Mouse (Mus musculus) E14TG2a.4 (cell line): ENCODE measurements around the gene Slc29a3.

ENCODE experiments used
- H3K27me3 ChIP-seq: 2 replicates; pipeline ENCODE4 v1.6.1; 2014; ENCODE audit warnings: low read length, control low read depth; ENCODE audit not compliant: insufficient read depth
- H3K36me3 ChIP-seq: 2 replicates; pipeline ENCODE4 v1.6.1; 2014; ENCODE audit warnings: low read length, control low read depth; ENCODE audit not compliant: insufficient read depth
- H3K4me1 ChIP-seq: replicated peaks from 2 replicates; pipeline ENCODE4 v1.6.1; 2014; ENCODE audit warnings: low read depth, low read length, control low read depth
- H3K4me3 ChIP-seq: replicated peaks from 2 replicates; pipeline ENCODE4 v1.5.1; 2014; ENCODE audit warnings: mild to moderate bottlenecking, low read length
- H3K9me3 ChIP-seq: 2 replicates; pipeline ENCODE4 v1.6.1; 2014; ENCODE audit warnings: low read length, control low read depth
- CTCF ChIP-seq: conservative IDR thresholded peaks from 2 replicates; pipeline ENCODE4 v1.5.1; 2014; ENCODE audit warnings: low read length
- NANOG ChIP-seq: IDR thresholded peaks from 2 replicates; pipeline ENCODE4 v1.6.1; 2014; ENCODE audit warnings: borderline replicate concordance, low read length, mixed read lengths
- POU5F1 ChIP-seq: IDR thresholded peaks from 2 replicates; pipeline ENCODE4 v1.6.1; 2014; ENCODE audit warnings: low read length, borderline replicate concordance

Gene Slc29a3

GRCm38 (mm10) chr10:60775473-60775872, 22.9 kb upstream of the Slc29a3 start:
- peaks cover 70% of the 10 kb centered on the region for H3K4me1 ChIP-seq
- H3K27me3 ChIP-seq = peaks cover 27% of the 10 kb centered on the region
- peaks cover 14% of the 10 kb centered on the region for H3K36me3 ChIP-seq
- no peak for TF ChIP-seq NANOG
- peak; percentile 94 for TF ChIP-seq CTCF
- no peak for TF ChIP-seq POU5F1
- peak overlapping the region; percentile 72; the same call in 1 of the 2 replicates for H3K4me3 ChIP-seq
- no peaks in the 10 kb centered on the region for H3K9me3 ChIP-seq

GRCm38 (mm10) chr10:60774616-60775015, 22.0 kb upstream of the Slc29a3 start:
- Histone ChIP-seq H3K27me3 (peaks cover 20% of the 10 kb centered on the region), H3K4me3 (peak overlapping the region; percentile 72), H3K36me3 (peaks cover 14% of the 10 kb centered on the region), H3K4me1 (peaks cover 63% of the 10 kb centered on the region), H3K9me3 (no peaks in the 10 kb centered on the region)
- TF ChIP-seq CTCF (peak; percentile 33), NANOG (no peak)

GRCm38 (mm10) chr10:60770855-60771254, 18.3 kb upstream of the Slc29a3 start:
- H3K27me3 ChIP-seq = peaks cover 13% of the 10 kb centered on the region
- no peak overlapping the region for H3K4me3 ChIP-seq
- H3K4me1 ChIP-seq = peaks cover 73% of the 10 kb centered on the region
- peaks cover 23% of the 10 kb centered on the region for H3K36me3 ChIP-seq
- no peaks in the 10 kb centered on the region for H3K9me3 ChIP-seq
- TF ChIP-seq NANOG (no peak), CTCF (no peak), POU5F1 (no peak)

GRCm38 (mm10) chr10:60768614-60769013, 16.0 kb upstream of the Slc29a3 start:
- H3K9me3 ChIP-seq = no peaks in the 10 kb centered on the region
- TF ChIP-seq NANOG = no peak
- no peak for TF ChIP-seq POU5F1
- no peak for TF ChIP-seq CTCF
- peaks cover 2% of the 10 kb centered on the region; the same call in 1 of the 2 replicates for H3K27me3 ChIP-seq
- H3K4me1 ChIP-seq = peaks cover 57% of the 10 kb centered on the region
- H3K4me3 ChIP-seq = peak overlapping the region; percentile 48
- peaks cover 32% of the 10 kb centered on the region for H3K36me3 ChIP-seq

- peaks cover 27% of the 10 kb centered on the region for H3K36me3 ChIP-seq
- no peak overlapping the region for H3K4me3 ChIP-seq
- H3K4me1 ChIP-seq = peaks cover 51% of the 10 kb centered on the region
- TF ChIP-seq CTCF = no peak
- TF ChIP-seq POU5F1 = no peak
- no peak for TF ChIP-seq NANOG
- H3K27me3 ChIP-seq = no peaks in the 10 kb centered on the region
- no peaks in the 10 kb centered on the region for H3K9me3 ChIP-seq
Measured at GRCm38 (mm10) chr10:60767400-60767799, 14.8 kb upstream of the Slc29a3 start.

GRCm38 (mm10) chr10:60762126-60762525, 9.5 kb upstream of the Slc29a3 start:
- no peak for TF ChIP-seq NANOG
- no peak for TF ChIP-seq CTCF
- no peak for TF ChIP-seq POU5F1
- H3K4me3 ChIP-seq = no peak overlapping the region
- H3K9me3 ChIP-seq = peaks cover 4% of the 10 kb centered on the region; the same call in 1 of the 2 replicates
- H3K36me3 ChIP-seq = peaks cover 18% of the 10 kb centered on the region
- H3K4me1 ChIP-seq = peaks cover 32% of the 10 kb centered on the region
- no peaks in the 10 kb centered on the region for H3K27me3 ChIP-seq

GRCm38 (mm10) chr10:60760377-60760776, 7.8 kb upstream of the Slc29a3 start:
- H3K36me3 ChIP-seq = peaks cover 7% of the 10 kb centered on the region
- H3K4me1 ChIP-seq = peaks cover 25% of the 10 kb centered on the region
- no peaks in the 10 kb centered on the region for H3K27me3 ChIP-seq
- H3K4me3 ChIP-seq = no peak overlapping the region
- peaks cover 15% of the 10 kb centered on the region for H3K9me3 ChIP-seq
- no peak for TF ChIP-seq POU5F1
- TF ChIP-seq NANOG = no peak
- TF ChIP-seq CTCF = peak; percentile 91

- Histone ChIP-seq H3K36me3 (no peaks in the 10 kb centered on the region), H3K4me1 (peaks cover 35% of the 10 kb centered on the region), H3K9me3 (peaks cover 24% of the 10 kb centered on the region), H3K4me3 (no peak overlapping the region), H3K27me3 (no peaks in the 10 kb centered on the region)
- TF ChIP-seq NANOG (no peak), CTCF (peak; percentile 96), POU5F1 (no peak)
Measured at GRCm38 (mm10) chr10:60756992-60757391, 4.4 kb upstream of the Slc29a3 start.

- TF ChIP-seq POU5F1 (no peak), CTCF (no peak), NANOG (no peak)
- Histone ChIP-seq H3K27me3 (no peaks in the 10 kb centered on the region), H3K4me1 (peaks cover 38% of the 10 kb centered on the region)
Measured at GRCm38 (mm10) chr10:60756146-60756545, 3.6 kb upstream of the Slc29a3 start.

More at GRCm38 (mm10) chr10:60756146-60756545, 3.6 kb upstream of the Slc29a3 start:
- Histone ChIP-seq H3K36me3 (no peaks in the 10 kb centered on the region), H3K4me3 (no peak overlapping the region), H3K9me3 (peaks cover 24% of the 10 kb centered on the region)
